Mouse (Mus musculus) brain, embryonic 14.5 days (tissue): ENCODE results near the gene Lsamp.

ENCODE experiments used
- CTCF ChIP-seq: fragments of 200-500 bp; IDR thresholded peaks from 2 replicates; pipeline ENCODE4 v1.5.1; 2012; ENCODE audit warnings: inconsistent platforms, mild to moderate bottlenecking, moderate library complexity, borderline replicate concordance; ENCODE audit not compliant: insufficient read depth, insufficient read length; ENCODE audit errors: extremely low read depth
- POLR2A ChIP-seq: fragments of 200-500 bp; IDR thresholded peaks from 2 replicates; pipeline ENCODE4 v1.6.1; 2012; ENCODE audit warnings: mild to moderate bottlenecking, inconsistent platforms, borderline replicate concordance; ENCODE audit not compliant: poor library complexity, insufficient read depth, insufficient read length, severe bottlenecking; ENCODE audit errors: extremely low read depth

- TF ChIP-seq CTCF (no peak), POLR2A (no peak)
Observed at GRCm38 (mm10) chr16:40974084-40974483, 989.9 kb downstream of the Lsamp start.
